Mouse (Mus musculus) bone marrow macrophage, adult 2 months (primary cell): ENCODE data around the gene Pcare. TPM values are rescaled to one million over a fixed set of nuclear protein-coding genes. Genes with fewer than 3 reads are reported as not detected.
"Not testable (repeated sequence)": the region's sequence is repeated elsewhere in the genome, so short reads cannot be mapped to it uniquely, and the experiment has no call there.

ENCODE experiments used
- H3K27ac ChIP-seq: 2 replicates; pipeline ENCODE4 v1.5.1; 2012; ENCODE audit warnings: low read depth, low read length; ENCODE audit not compliant: insufficient read depth
- H3K4me1 ChIP-seq: 2 replicates; pipeline ENCODE4 v1.6.1; 2012; ENCODE audit warnings: low read length; ENCODE audit not compliant: control insufficient read depth, insufficient read depth
- H3K4me3 ChIP-seq: 2 replicates; pipeline ENCODE4 v1.5.1; 2012; ENCODE audit warnings: mild to moderate bottlenecking, low read length, moderate library complexity; ENCODE audit not compliant: insufficient read depth
- CTCF ChIP-seq: IDR thresholded peaks from 2 replicates; pipeline ENCODE4 v1.5.1; 2012; ENCODE audit warnings: low read depth, mild to moderate bottlenecking, low read length, moderate library complexity
- POLR2A ChIP-seq: IDR thresholded peaks from 2 replicates; pipeline ENCODE4 v1.6.1; 2012; ENCODE audit warnings: mild to moderate bottlenecking, low read depth, low read length, borderline replicate concordance
- polyA plus RNA-seq: library from polyadenylated mRNA; stranded (reverse); fragments of >200 nt; gene quantifications from 2 replicates; pipeline ENCODE4 v1.2.4, GENCODE M21; 2012; ENCODE audit not compliant: missing spikeins, insufficient read depth, insufficient read length

The Pcare gene
- polyA plus RNA-seq, 1 experiment = not detected

GRCm38 (mm10) chr17:71775279-71775678 is 22.6 kb upstream of the Pcare start:
- H3K27ac ChIP-seq = no peak overlapping the region
- H3K4me1 ChIP-seq = no peaks in the 10 kb centered on the region
- H3K4me3 ChIP-seq = no peak overlapping the region
- no peak for TF ChIP-seq CTCF
- no peak for TF ChIP-seq POLR2A

DNA sequence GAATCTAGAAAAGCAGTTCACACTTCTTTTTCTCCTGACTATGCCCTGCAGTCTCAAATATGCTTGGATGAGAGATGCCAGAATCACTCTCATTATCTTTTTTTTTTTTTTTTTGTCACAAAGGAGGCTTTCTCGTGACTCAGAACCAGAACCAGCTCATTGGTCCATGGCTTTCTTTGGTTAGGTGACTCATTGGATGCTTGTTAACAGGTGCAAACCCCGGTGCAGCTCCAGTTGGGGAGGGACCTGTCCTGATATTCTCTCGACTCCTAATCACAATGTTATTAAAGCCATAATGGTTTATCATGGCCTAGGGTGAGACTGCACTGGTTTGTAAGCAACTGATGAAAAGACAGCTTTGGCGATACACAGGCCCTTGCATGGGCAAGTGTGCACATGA is 21.5 kb upstream of the Pcare start:
- H3K4me3 ChIP-seq = no peak overlapping the region
- TF ChIP-seq POLR2A = no peak
- no peak for TF ChIP-seq CTCF
- no peaks in the 10 kb centered on the region for H3K4me1 ChIP-seq
- no peak overlapping the region for H3K27ac ChIP-seq

- Histone ChIP-seq H3K4me1 (no peaks in the 10 kb centered on the region), H3K27ac (no peak overlapping the region)
Measured at GRCm38 (mm10) chr17:71770696-71771095, 18.0 kb upstream of the Pcare start.

DNA sequence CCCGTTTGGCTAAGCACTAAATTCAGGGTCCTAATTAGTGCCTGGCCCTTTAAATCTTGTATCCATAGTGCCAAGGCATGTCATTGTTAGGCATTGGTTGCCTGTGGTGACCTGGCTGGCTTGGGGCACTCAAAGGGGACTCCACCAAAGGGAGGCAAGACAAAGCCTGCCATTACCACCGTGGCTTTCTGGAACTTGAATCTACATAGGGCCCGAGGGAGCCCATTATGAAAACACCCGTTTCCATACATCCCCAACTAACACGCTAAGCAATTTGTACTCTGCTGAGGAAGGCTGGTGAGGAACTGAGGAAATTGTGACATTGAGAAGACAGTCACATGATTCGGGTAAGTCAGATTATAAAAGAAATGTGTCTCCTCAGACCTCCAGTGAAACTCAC is 16.9 kb upstream of the Pcare start:
- Histone ChIP-seq H3K27ac (no peak overlapping the region), H3K4me1 (no peaks in the 10 kb centered on the region), H3K4me3 (no peak overlapping the region)
- no peak for TF ChIP-seq POLR2A

More at GRCm38 (mm10) chr17:71770696-71771095, 18.0 kb upstream of the Pcare start:
- H3K4me3 ChIP-seq = no peak overlapping the region
- TF ChIP-seq CTCF = no peak

- H3K4me1 ChIP-seq, H3K4me3 ChIP-seq, H3K27ac ChIP-seq: not testable (repeated sequence)
Measured at GRCm38 (mm10) chr17:71768173-71768572, 15.5 kb upstream of the Pcare start, which contains the start of gene Clip4. Gene Clip4 (plus strand): TSS chr17:71768473.

DNA sequence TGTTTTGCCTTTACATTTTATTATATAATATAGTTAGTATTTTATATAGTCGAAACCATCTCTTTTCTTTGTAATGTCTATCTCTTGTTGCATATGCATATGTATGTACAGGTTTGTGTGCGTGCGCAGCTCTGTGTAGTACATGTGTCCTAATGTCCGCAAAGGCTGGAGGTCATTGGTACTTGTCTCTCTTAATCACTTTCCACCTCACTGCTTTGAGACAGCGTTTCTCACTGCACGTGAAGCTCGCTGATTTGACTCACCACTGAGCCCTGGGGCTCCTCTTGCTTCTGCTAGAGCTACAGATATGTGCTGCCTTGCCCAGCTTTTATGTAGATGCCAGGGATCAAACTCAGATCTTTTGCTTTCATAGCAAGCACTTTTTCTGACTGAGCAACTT is 7.8 kb upstream of the Pcare start:
- TF ChIP-seq POLR2A = no peak
- TF ChIP-seq CTCF = no peak
- H3K4me3 ChIP-seq = no peak overlapping the region
- no peak overlapping the region for H3K27ac ChIP-seq
- H3K4me1 ChIP-seq = no peaks in the 10 kb centered on the region

- TF ChIP-seq CTCF = no peak
- no peak for TF ChIP-seq POLR2A
- H3K27ac ChIP-seq = no peak overlapping the region
- H3K4me3 ChIP-seq = no peak overlapping the region
- H3K4me1 ChIP-seq = no peaks in the 10 kb centered on the region
Measured at GRCm38 (mm10) chr17:71749616-71750168, 3.0 kb downstream of the Pcare start.

DNA sequence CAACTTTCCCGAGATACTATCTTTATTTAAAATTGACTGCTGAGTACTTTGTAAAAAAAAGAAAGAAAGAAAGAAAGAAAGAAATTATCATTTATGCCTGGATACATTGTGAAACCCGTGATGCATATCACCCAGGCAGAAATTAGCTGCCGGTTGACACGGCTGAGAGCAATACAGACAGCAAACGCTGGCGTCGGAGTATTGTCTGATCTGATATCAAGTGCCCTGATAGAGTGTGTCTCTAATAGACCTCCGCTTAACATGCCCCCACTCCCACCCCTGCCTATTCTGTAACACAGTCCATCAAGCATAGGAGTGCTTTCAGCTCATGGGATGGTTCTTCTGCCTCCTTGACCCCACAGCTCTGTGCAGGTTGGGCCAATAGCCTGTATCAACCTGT is 5.1 kb downstream of the Pcare start:
- Histone ChIP-seq H3K4me3 (no peak overlapping the region), H3K4me1 (no peaks in the 10 kb centered on the region), H3K27ac (no peak overlapping the region)
- TF ChIP-seq POLR2A (no peak), CTCF (no peak)

GRCm38 (mm10) chr17:71746114-71746513 is 6.6 kb downstream of the Pcare start:
- Histone ChIP-seq H3K27ac (no peak overlapping the region), H3K4me1 (no peaks in the 10 kb centered on the region), H3K4me3 (no peak overlapping the region)
- TF ChIP-seq CTCF = no peak
- no peak for TF ChIP-seq POLR2A

DNA sequence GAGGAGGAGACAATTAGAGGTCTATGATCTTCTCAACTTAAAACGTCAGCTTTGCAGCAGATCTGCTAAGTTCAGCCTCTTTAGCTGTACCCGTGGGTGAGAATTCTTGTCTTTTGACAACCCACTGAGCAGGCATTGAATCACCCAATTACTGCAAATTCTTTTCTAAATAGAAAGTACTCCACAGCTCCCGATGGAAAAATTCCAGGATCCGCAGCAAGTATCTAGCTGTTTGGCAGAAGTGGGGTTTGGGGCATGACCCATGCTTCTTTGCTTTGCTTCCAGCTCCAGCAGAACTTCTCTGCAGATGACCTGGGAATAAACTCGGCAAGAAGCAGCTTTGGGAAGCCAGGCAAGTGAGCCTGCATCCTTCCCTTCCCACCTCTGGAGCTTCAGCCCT is 9.8 kb downstream of the Pcare start:
- TF ChIP-seq POLR2A (no peak), CTCF (no peak)
- no peak overlapping the region for H3K27ac ChIP-seq
- H3K4me1 ChIP-seq = no peaks in the 10 kb centered on the region
- no peak overlapping the region for H3K4me3 ChIP-seq

DNA sequence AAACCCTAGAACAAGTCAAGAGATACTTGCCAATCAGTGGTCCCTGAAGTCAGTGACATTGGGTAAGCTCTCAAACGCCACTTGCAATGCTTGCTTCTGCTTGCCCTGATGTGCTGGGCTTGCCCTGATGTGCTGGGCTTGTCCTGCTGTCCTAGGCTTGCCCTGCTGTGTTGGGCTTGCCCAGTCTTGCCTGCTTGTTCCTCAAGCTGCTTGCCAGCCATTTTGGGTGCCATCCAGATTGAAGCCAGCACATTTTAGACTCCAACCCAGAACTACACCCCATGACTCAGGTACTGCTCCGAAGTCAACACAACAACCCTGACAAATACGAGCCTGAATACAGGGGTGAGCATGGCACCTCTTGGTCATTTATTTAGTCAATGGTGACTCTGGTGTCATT is 10.5 kb downstream of the Pcare start:
- Histone ChIP-seq H3K27ac (no peak overlapping the region), H3K4me1 (no peaks in the 10 kb centered on the region), H3K4me3 (no peak overlapping the region)
- TF ChIP-seq CTCF (no peak), POLR2A (no peak)
